Mouse (Mus musculus) lung, embryonic 14.5 days (tissue): Measurements from ENCODE around the gene Trim80. TPM values are rescaled to one million over a fixed set of nuclear protein-coding genes. Genes with fewer than 3 reads are reported as not detected.

Experiments
- ATAC-seq: fragments of 200-750 bp; cut with Nextera tagmentation; 2 replicates; pipeline ENCODE4 v1.8.0; 2017; ENCODE audit warnings: mild to moderate bottlenecking, moderate TSS enrichment, moderate library complexity; ENCODE audit not compliant: insufficient read depth
- DNase-seq: peaks from one replicate; pipeline ENCODE4 v3.0.0-alpha.2; 2015
- H3K27ac ChIP-seq: fragments of 300-500 bp; sonication (generic); 2 replicates; pipeline ENCODE4 v1.5.1; 2014; ENCODE audit warnings: low read depth, mild to moderate bottlenecking, moderate library complexity
- H3K27me3 ChIP-seq: fragments of 300-500 bp; sonication (generic); 2 replicates; pipeline ENCODE4 v1.6.1; 2014; ENCODE audit warnings: low read length, control low read depth; ENCODE audit not compliant: insufficient read depth
- H3K36me3 ChIP-seq: fragments of 300-500 bp; sonication (generic); 2 replicates; pipeline ENCODE4 v1.6.1; 2014; ENCODE audit warnings: control low read depth; ENCODE audit not compliant: insufficient read depth
- H3K4me1 ChIP-seq: fragments of 300-500 bp; sonication (generic); 2 replicates; pipeline ENCODE4 v1.6.1; 2014; ENCODE audit warnings: antibody characterized with exemption, control low read depth; ENCODE audit not compliant: insufficient read depth
- H3K4me2 ChIP-seq: fragments of 300-500 bp; sonication (generic); 2 replicates; pipeline ENCODE4 v1.6.1; 2014; ENCODE audit warnings: mild to moderate bottlenecking
- H3K4me3 ChIP-seq: fragments of 300-500 bp; sonication (generic); 2 replicates; pipeline ENCODE4 v1.5.1; 2014; ENCODE audit warnings: low read depth, low read length
- H3K9ac ChIP-seq: fragments of 300-500 bp; sonication (generic); 2 replicates; pipeline ENCODE4 v1.6.1; 2014
- H3K9me3 ChIP-seq: fragments of 300-500 bp; sonication (generic); 2 replicates; pipeline ENCODE4 v1.6.1; 2016; ENCODE audit warnings: low read depth, low read length, control low read depth
- CTCF ChIP-seq: IDR thresholded peaks from 2 replicates; pipeline ENCODE4 v1.5.1; 2016; ENCODE audit warnings: antibody characterized with exemption, low read depth
- WGBS: fragments of 180-500 bp; shearing (Covaris S2); extraction: QIAGEN DNeasy Blood & Tissue Kit; methylation state at CpG from one replicate; pipeline ENCODE4 v1.1.7; 2014; 5-methylcytosine and 5-hydroxymethylcytosine counted together
- polyA plus RNA-seq: library from polyadenylated mRNA; unstranded; fragments of >200 nt; fragmentation: Nextera tagmentation; extraction: Ambion mirVana; gene quantifications from 2 replicates; pipeline ENCODE4 v1.2.1, GENCODE M21; 2014

The Trim80 gene
- polyA plus RNA-seq, 1 experiment from 2014 or later: not detected

DNA sequence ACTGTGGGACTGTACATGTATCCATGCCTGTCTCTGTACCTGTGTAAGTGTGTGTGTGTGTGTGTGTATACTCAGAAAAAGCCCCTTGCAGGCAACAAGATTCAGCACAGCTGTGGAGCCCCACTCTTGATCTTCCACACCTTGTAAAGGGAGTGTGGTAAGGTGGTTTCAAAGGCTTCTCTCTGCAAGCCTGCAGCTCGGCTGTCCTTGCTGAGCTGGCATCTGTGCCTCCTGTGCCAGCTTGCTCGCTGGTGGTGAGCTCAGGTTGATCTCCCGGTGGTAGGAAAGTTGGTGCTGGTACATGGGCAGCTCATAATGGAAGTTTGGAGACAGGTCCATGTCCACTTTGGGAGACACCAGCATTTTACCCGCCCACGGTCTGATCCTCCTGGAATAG is 21.5 kb downstream of the Trim80 start:
- DNase-seq: no peak
- no peak overlapping the region for H3K4me3 ChIP-seq

GRCm38 (mm10) chr11:115462243-115462891 is 22.0 kb downstream of the Trim80 start, which contains the start of gene Slc16a5:
Slc16a5 (plus strand) TSS chr11:115462474.
- Histone ChIP-seq H3K36me3 (no peaks in the 10 kb centered on the region), H3K4me2 (no peak within 1 kb of the TSS), H3K27ac (no peak within 1 kb of the TSS), H3K9me3 (no peaks in the 10 kb centered on the region), H3K4me3 (no peak within 1 kb of the TSS), H3K9ac (no peak within 1 kb of the TSS), H3K4me1 (no peaks in the 10 kb centered on the region), H3K27me3 (no peaks in the 10 kb centered on the region)
- peak; percentile 41 for DNase-seq
- TF ChIP-seq CTCF: no peak
- ATAC-seq: no peak
- WGBS: 65% methylated on average over 16 of the region's 16 CpGs

More for the DNA sequence above, 21.5 kb downstream of the Trim80 start:
- no peaks in the 10 kb centered on the region for H3K27me3 ChIP-seq
- no peaks in the 10 kb centered on the region for H3K36me3 ChIP-seq
- ATAC-seq: no peak
- no peak overlapping the region for H3K9ac ChIP-seq
- H3K9me3 ChIP-seq: no peaks in the 10 kb centered on the region
- no peak overlapping the region for H3K27ac ChIP-seq
- TF ChIP-seq CTCF: no peak
- no peaks in the 10 kb centered on the region for H3K4me1 ChIP-seq
- no peak overlapping the region for H3K4me2 ChIP-seq
- 59% methylated on average over 5 of the region's 5 CpGs for WGBS

- Histone ChIP-seq H3K36me3 (no peaks in the 10 kb centered on the region), H3K9me3 (no peaks in the 10 kb centered on the region), H3K4me2 (no peak overlapping the region), H3K27me3 (no peaks in the 10 kb centered on the region), H3K4me1 (no peaks in the 10 kb centered on the region), H3K9ac (no peak overlapping the region), H3K4me3 (no peak overlapping the region), H3K27ac (no peak overlapping the region)
- WGBS: 62% methylated on average over 11 of the region's 11 CpGs
- DNase-seq: no peak
- no peak for ATAC-seq
- no peak for TF ChIP-seq CTCF
These were observed 23.1 kb downstream of the Trim80 start for GRCm38 (mm10) chr11:115463397-115463796.

DNA sequence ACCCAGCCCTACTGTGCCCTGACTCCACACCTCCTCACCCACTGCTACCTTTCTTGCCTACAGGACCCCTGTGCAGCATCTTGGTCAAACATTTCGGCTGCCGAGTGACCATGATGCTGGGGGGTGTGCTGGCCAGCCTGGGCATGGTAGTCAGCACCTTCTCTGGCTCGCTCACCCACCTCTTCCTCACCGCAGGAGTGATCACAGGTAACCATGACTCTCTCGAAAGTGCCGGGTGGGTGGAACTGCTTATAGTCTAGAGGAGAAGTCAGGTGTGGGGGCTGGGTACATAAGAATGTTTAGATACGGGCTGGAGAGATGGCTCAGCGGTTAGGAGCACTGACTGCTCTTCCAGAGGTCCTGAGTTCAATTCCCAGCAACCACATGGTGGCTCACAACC is 24.5 kb downstream of the Trim80 start:
- Histone ChIP-seq H3K9me3 (no peaks in the 10 kb centered on the region), H3K9ac (no peak overlapping the region), H3K4me3 (no peak overlapping the region), H3K36me3 (no peaks in the 10 kb centered on the region), H3K4me2 (no peak overlapping the region), H3K27ac (no peak overlapping the region), H3K4me1 (no peaks in the 10 kb centered on the region), H3K27me3 (no peaks in the 10 kb centered on the region)
- ATAC-seq: no peak
- 80% methylated on average over 8 of the region's 8 CpGs for WGBS
- no peak for DNase-seq
- no peak for TF ChIP-seq CTCF

GRCm38 (mm10) chr11:115467217-115467618 is 26.9 kb downstream of the Trim80 start:
- H3K9me3 ChIP-seq: no peaks in the 10 kb centered on the region
- no peak overlapping the region for H3K27ac ChIP-seq
- no peaks in the 10 kb centered on the region for H3K27me3 ChIP-seq
- H3K4me2 ChIP-seq: no peak overlapping the region
- DNase-seq (peak; percentile 60), ATAC-seq (peak; percentile 56; the same call in 1 of the 2 replicates)
- no peak for TF ChIP-seq CTCF
- H3K36me3 ChIP-seq: no peaks in the 10 kb centered on the region
- H3K4me3 ChIP-seq: no peak overlapping the region
- WGBS: 21% methylated on average over 4 of the region's 4 CpGs
- no peaks in the 10 kb centered on the region for H3K4me1 ChIP-seq
- no peak overlapping the region; the same call in 1 of the 2 replicates for H3K9ac ChIP-seq

DNA sequence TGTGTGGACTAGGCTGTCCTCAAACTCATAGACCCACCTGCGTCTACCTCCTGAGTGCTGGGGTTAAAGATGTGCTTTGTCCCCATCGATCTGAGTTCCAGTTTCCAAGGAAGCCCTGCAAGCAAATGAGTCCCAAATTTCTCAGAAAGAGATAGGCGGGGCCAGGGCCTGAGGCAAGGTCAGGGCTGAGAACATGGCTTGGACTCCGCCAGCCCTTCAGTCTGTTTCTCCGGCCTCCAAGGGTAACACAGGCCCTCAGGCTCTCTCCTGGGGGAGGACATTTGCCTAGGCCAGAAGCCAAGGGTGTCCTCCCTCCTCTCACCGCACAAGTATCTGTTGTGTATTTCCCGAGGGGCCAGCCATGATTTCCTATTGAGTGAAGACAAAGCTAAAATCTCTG is 31.8 kb downstream of the Trim80 start:
- 79% methylated on average over 7 of the region's 7 CpGs for WGBS
- Histone ChIP-seq H3K27ac (no peak overlapping the region), H3K4me3 (no peak overlapping the region), H3K36me3 (no peaks in the 10 kb centered on the region), H3K9me3 (no peaks in the 10 kb centered on the region), H3K4me2 (no peak overlapping the region), H3K27me3 (no peaks in the 10 kb centered on the region), H3K9ac (no peak overlapping the region), H3K4me1 (peaks cover 7% of the 10 kb centered on the region)
- no peak for ATAC-seq
- DNase-seq: no peak
- no peak for TF ChIP-seq CTCF

GRCm38 (mm10) chr11:115473626-115474275 is 33.4 kb downstream of the Trim80 start:
- WGBS: 10% methylated on average over 15 of the region's 15 CpGs
- peak; percentile 99 for TF ChIP-seq CTCF
- ATAC-seq: peak; percentile 43
- peak overlapping the region; percentile 39; the same call in 1 of the 2 replicates for H3K4me2 ChIP-seq
- H3K36me3 ChIP-seq: no peaks in the 10 kb centered on the region
- peak overlapping the region; percentile 75 for H3K27ac ChIP-seq
- 0 out of 2 replicates have a peak overlapping the region, but pooled peaks have one; percentile 4 for H3K4me3 ChIP-seq
- no peaks in the 10 kb centered on the region for H3K27me3 ChIP-seq
- peaks cover 7% of the 10 kb centered on the region for H3K4me1 ChIP-seq
- H3K9ac ChIP-seq: 0 out of 2 replicates have a peak overlapping the region, but pooled peaks have one; percentile 15
- H3K9me3 ChIP-seq: no peaks in the 10 kb centered on the region
- DNase-seq: peak; percentile 99
